Mouse (Mus musculus) stomach, embryonic 14.5 days (tissue): ENCODE measurements at regions not wholly inside any gene's neighbourhood (a gene's known extent, or its start where the extent isn't known, plus 50 kb on each side); places are given as distances from the start of the nearest gene placed in this dataset.

Experiments
- ATAC-seq: fragments of 200-750 bp; cut with Nextera tagmentation; 2 replicates; pipeline ENCODE4 v1.8.0; 2017; ENCODE audit warnings: low read depth, moderate TSS enrichment; ENCODE audit not compliant: insufficient number of reproducible peaks, insufficient read depth, low FRiP score
- H3K27ac ChIP-seq: fragments of 300-500 bp; sonication (generic); 2 replicates; pipeline ENCODE4 v1.5.1; 2014; ENCODE audit warnings: mild to moderate bottlenecking, low read length, moderate library complexity, mixed read lengths
- H3K27me3 ChIP-seq: fragments of 300-500 bp; sonication (generic); 2 replicates; pipeline ENCODE4 v1.6.1; 2014; ENCODE audit warnings: low read length, control low read depth, mixed read lengths; ENCODE audit not compliant: control insufficient read depth, insufficient read depth
- H3K36me3 ChIP-seq: fragments of 300-500 bp; sonication (generic); 2 replicates; pipeline ENCODE4 v1.6.1; 2014; ENCODE audit warnings: mild to moderate bottlenecking, control low read depth, low read length, moderate library complexity, mixed read lengths; ENCODE audit not compliant: control insufficient read depth, insufficient read depth
- H3K4me1 ChIP-seq: fragments of 300-500 bp; sonication (generic); 2 replicates; pipeline ENCODE4 v1.6.1; 2014; ENCODE audit warnings: low read length, control low read depth, mixed read lengths; ENCODE audit not compliant: control insufficient read depth, insufficient read depth
- H3K4me2 ChIP-seq: fragments of 300-500 bp; sonication (generic); replicated peaks from 2 replicates; pipeline ENCODE4 v1.6.1; 2014; ENCODE audit warnings: low read depth, low read length, control low read depth
- H3K4me3 ChIP-seq: fragments of 300-500 bp; sonication (generic); 2 replicates; pipeline ENCODE4 v1.5.1; 2014; ENCODE audit warnings: low read depth, low read length, control low read depth
- H3K9ac ChIP-seq: fragments of 300-500 bp; sonication (generic); replicated peaks from 2 replicates; pipeline ENCODE4 v1.6.1; 2014; ENCODE audit warnings: low read depth, mild to moderate bottlenecking, control low read depth, low read length, moderate library complexity, mixed read lengths
- H3K9me3 ChIP-seq: fragments of 300-500 bp; sonication (generic); 2 replicates; pipeline ENCODE4 v1.6.1; 2016; ENCODE audit warnings: low read depth, low read length, control low read depth; ENCODE audit not compliant: control insufficient read depth
- whole genome bisulfite sequencing: fragments of 180-500 bp; shearing (Covaris S2); extraction: QIAGEN DNeasy Blood & Tissue Kit; methylation state at CpG from one replicate; pipeline ENCODE4 v1.1.7; 2014; 5-methylcytosine and 5-hydroxymethylcytosine counted together

DNA sequence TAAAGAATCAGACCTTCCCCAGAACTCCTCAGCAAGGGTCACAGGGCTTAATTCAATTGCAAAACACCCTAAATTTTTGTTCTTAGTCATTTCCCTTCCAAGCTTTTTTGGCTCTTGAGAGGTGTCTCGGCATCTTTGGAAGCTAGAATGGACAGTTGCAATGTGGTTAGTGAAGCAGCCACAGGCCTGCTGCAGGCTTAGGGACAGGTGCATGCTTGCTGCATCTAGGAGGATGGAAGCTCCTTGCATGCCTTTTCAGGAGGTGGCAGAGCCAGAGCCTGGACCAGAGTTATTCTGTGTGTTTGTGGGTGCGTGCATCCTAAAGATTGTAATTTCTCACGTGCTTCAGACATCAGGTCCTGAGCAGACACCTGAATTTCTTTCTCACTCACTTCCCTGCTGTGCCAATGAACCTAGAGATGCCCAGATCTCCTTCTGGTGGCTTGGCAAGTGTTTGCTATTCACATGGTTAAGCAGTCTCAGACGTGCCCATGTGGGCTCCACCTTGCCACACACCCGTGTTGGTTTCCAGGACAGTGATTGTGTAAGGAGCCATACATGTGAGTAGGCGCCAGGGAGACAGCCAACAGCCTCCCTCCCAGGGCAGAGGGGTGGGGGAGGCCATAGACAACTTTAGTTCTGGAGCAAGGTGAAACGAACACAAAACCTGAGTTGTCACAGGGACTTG, 246.3 kb upstream of the Maf start:
- Histone ChIP-seq H3K27ac (no peak overlapping the region), H3K9ac (no peak overlapping the region), H3K27me3 (no peaks in the 10 kb centered on the region), H3K9me3 (no peaks in the 10 kb centered on the region), H3K4me1 (no peaks in the 10 kb centered on the region), H3K4me2 (no peak overlapping the region), H3K36me3 (no peaks in the 10 kb centered on the region), H3K4me3 (no peak overlapping the region)
- no peak for ATAC-seq
- 85% methylated on average over 7 of the region's 7 CpGs for WGBS

DNA sequence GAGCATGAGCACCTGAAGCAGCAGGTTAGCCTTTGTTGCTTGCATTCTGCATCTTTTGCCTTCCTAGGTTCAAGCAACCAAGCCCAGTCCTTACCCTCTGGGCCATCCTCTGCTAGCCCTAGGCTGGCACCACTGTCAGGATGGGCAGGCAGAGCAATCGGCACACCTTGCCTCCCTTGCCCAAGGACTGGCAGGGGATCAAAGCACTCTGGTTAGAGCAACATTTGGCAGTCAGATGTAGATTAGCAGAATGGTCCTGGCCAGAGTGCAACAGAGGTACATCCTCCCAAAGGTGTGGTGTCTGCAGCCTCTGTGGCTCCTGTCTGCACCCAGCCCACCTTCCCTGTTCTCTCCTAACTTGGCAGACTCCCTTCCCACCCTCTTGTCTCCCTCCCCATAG, 244.9 kb upstream of the Maf start:
- 72% methylated on average over 1 of the region's 1 CpGs for WGBS

DNA sequence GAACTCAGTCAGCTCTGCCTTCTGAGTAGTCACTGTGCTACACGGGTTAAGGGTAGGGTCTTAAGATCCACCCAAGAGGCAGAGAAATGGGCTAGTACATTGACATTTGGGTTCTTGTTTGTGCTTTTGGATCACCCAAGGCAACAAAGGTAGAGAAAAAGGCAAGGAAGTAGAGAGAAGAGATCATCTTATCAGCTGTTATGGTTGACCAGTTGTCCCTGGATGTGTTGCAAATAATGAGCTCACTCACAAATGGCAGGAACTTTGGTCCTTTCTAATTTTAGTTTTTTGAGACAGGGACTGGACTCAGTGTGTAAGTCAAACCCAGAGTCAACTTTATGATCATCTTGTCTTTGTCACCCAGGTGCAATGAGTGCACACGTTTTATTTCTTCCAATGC, 241.3 kb upstream of the Maf start:
- no peaks in the 10 kb centered on the region for H3K4me1 ChIP-seq
- H3K27me3 ChIP-seq = no peaks in the 10 kb centered on the region
- no peaks in the 10 kb centered on the region for H3K36me3 ChIP-seq
- H3K9me3 ChIP-seq = no peaks in the 10 kb centered on the region
- no peak overlapping the region for H3K9ac ChIP-seq
- 74% methylated on average over 2 of the region's 2 CpGs for WGBS
- H3K4me3 ChIP-seq = no peak overlapping the region
- H3K4me2 ChIP-seq = no peak overlapping the region
- ATAC-seq = no peak
- H3K27ac ChIP-seq = no peak overlapping the region

More for the DNA sequence above, 244.9 kb upstream of the Maf start:
- Histone ChIP-seq H3K36me3 (no peaks in the 10 kb centered on the region), H3K4me3 (no peak overlapping the region), H3K4me1 (no peaks in the 10 kb centered on the region), H3K4me2 (no peak overlapping the region), H3K27me3 (no peaks in the 10 kb centered on the region), H3K27ac (no peak overlapping the region), H3K9ac (no peak overlapping the region), H3K9me3 (no peaks in the 10 kb centered on the region)
- ATAC-seq = no peak

DNA sequence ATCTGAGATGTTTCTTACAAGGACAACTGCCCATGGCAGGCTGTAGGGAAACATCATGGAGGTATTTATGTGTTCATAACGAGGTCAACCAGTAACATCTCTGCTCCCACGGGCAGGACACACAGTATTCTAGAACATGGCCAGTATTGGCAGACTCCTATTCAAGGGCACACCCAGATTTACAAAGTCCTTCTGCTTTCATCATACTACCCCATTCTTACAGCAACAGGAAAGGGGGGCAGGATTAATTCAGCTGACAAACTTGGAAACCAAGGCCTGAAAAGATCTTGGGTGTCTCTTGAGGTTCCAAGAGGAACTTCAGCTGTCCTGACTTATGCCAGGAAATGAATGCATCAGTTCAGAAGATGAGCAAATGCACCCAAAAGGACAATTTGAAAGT, 240.4 kb upstream of the Maf start:
- Histone ChIP-seq H3K36me3 (no peaks in the 10 kb centered on the region), H3K4me1 (peaks cover 5% of the 10 kb centered on the region), H3K27ac (no peak overlapping the region), H3K4me2 (no peak overlapping the region), H3K27me3 (no peaks in the 10 kb centered on the region), H3K9ac (no peak overlapping the region), H3K9me3 (no peaks in the 10 kb centered on the region), H3K4me3 (no peak overlapping the region)
- WGBS = 85% methylated on average over 2 of the region's 2 CpGs
- no peak for ATAC-seq

DNA sequence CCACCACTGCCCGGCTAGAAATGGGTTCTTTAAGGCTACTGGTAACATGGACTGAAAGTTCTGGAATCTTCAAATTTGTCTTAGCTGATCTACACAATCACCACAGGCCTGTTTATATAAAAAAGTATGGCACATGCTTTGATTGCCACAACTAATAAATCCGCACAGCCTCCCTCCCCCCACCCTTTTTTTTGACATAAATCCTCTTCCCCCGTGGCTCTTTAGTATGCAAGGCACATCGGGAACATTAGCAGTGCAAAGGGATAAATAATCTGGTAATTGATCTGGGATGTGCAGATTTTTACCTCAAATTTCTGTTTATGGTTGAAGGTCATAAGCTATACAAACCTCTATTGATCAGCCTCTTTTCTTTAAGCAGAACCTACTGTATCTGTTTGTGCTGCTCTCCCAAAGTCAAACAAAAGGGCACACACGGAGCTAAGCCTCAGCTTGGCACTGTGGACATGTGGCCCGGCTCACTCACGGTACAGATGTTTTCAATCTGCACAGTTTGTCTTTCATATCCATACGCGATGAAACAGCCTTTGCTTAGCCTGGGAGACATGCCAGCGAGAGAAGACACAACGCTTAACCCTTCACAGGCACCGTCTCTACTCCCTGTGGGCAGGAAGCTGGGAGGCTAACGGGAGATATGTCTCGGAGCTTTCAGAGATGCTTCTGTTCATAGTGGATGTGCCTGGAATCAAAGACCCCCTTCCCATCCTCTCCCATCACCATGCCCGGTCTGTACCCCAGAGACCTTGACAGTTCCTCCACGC, 235.3 kb upstream of the Maf start:
- Histone ChIP-seq H3K27ac (peak overlapping the region; percentile 39; the same call in 1 of the 2 replicates), H3K4me2 (peak overlapping the region; percentile 25)
- 27% methylated on average over 16 of the region's 16 CpGs for WGBS

DNA sequence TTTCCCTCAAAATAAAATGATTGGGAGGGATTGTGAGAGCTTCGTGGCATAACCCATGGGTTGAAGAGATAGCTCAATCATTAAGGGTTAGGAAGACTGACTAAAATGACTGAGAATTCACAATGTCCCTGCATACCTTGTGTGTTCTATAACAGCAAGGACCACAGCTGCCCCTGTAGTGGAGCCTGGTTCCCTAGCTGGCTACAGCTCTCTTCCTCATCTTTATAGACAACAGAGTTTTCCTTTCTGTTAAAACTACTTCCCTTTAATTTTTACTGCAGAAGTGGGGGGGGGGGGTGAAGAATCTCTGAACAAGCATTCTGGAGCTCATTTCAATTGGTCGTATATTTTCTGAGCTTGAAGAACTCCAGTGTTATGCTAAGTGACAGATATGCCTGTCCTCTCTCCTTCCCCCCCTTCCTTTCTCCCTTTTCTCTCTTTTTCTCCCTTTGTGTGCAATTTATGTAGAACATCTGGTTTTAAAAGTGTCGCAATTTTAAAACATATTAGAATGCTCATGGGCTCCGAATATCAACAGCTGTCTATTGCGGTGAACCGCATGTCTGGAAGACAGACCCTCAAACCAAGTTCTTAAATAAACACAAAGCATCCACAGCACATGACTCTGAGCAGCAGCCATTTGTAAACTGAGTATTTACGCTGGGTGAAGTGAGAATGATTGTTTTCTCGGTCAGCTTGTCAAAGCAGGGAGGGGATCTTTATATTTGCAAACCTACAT, 222.0 kb upstream of the Maf start:
- H3K9me3 ChIP-seq = no peaks in the 10 kb centered on the region
- H3K9ac ChIP-seq = no peak overlapping the region
- no peaks in the 10 kb centered on the region for H3K27me3 ChIP-seq
- H3K4me1 ChIP-seq = 0 out of 2 replicates have a peak, but pooled peaks cover 2% of the 10 kb centered on the region
- H3K27ac ChIP-seq = peak overlapping the region; percentile 30; the same call in 1 of the 2 replicates
- H3K4me3 ChIP-seq = no peak overlapping the region
- ATAC-seq = peak; percentile 71; the same call in 1 of the 2 replicates
- H3K4me2 ChIP-seq = no peak overlapping the region
- 33% methylated on average over 8 of the region's 8 CpGs for WGBS
- no peaks in the 10 kb centered on the region for H3K36me3 ChIP-seq

More for the DNA sequence above, 235.3 kb upstream of the Maf start:
- no peaks in the 10 kb centered on the region for H3K27me3 ChIP-seq
- H3K4me3 ChIP-seq = no peak overlapping the region
- ATAC-seq = peak; percentile 61; the same call in 1 of the 2 replicates
- H3K9me3 ChIP-seq = no peaks in the 10 kb centered on the region
- H3K4me1 ChIP-seq = peaks cover 9% of the 10 kb centered on the region
- H3K9ac ChIP-seq = no peak overlapping the region
- H3K36me3 ChIP-seq = no peaks in the 10 kb centered on the region

DNA sequence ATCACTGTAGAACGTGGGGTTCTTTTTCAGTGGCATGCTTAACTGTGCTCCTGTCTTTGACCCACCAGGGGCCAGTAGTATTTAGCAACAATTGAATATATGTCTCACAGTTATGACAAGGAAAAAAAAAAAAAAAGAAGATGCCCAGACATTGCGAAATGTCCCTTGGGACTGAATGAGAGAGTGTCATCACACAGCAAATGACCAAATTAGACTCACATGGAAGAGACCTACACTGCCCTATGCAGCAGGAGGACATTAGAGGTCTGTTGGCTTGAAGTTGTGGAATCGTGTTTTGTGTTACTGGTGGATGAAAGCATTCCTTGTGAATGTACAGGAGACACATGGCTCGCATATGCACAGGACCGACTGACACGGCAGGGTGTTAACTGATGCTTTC, 214.3 kb upstream of the Maf start:
- H3K4me3 ChIP-seq = no peak overlapping the region
- H3K4me1 ChIP-seq = no peaks in the 10 kb centered on the region
- no peak overlapping the region for H3K9ac ChIP-seq
- H3K27me3 ChIP-seq = no peaks in the 10 kb centered on the region
- no peak overlapping the region for H3K4me2 ChIP-seq
- no peaks in the 10 kb centered on the region for H3K9me3 ChIP-seq
- no peak for ATAC-seq
- WGBS = 88% methylated on average over 6 of the region's 6 CpGs
- no peak overlapping the region for H3K27ac ChIP-seq
- H3K36me3 ChIP-seq = no peaks in the 10 kb centered on the region

DNA sequence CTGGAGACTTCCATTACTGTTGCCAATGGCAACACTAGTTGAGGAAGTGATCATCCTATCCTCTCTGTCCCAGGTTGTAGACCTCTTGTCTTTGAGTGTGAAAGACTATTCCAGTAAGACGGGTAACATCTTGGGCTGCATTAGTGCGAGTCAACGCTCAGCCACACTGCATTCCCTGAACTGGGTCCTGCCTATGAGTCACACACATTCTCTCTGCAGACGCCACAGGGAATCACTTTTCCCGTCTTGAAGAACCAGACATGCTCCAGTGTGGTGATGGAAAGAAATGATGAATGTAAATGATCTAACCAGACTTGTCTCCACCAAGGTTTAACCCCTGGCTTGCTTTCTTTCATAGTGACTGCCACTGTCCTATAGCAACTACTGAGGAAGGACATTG, 199.1 kb upstream of the Maf start:
- no peaks in the 10 kb centered on the region for H3K36me3 ChIP-seq
- no peak overlapping the region for H3K27ac ChIP-seq
- ATAC-seq = no peak
- H3K27me3 ChIP-seq = no peaks in the 10 kb centered on the region
- no peak overlapping the region for H3K9ac ChIP-seq
- H3K4me1 ChIP-seq = no peaks in the 10 kb centered on the region
- no peak overlapping the region for H3K4me3 ChIP-seq
- 94% methylated on average over 5 of the region's 5 CpGs for WGBS
- H3K4me2 ChIP-seq = no peak overlapping the region
- H3K9me3 ChIP-seq = no peaks in the 10 kb centered on the region
